Mouse (Mus musculus): ENCODE results near the gene Jun. TPM values are rescaled to one million over a fixed set of nuclear protein-coding genes. Genes with fewer than 3 reads are reported as not detected.

Gene Jun
- polyA plus RNA-seq, 1 experiment from 2014 or later, result 74.6 TPM

GRCm38 (mm10) chr4:95001043-95001775 is 50.8 kb downstream of the Jun start:
- Histone ChIP-seq H3K27me3 (replicated peaks; ENCODE audit: control insufficient read depth, insufficient read depth, low read length) (no peaks in the 10 kb centered on the region), H3K9ac (ENCODE audit: low read depth, low read length) (no peak overlapping the region), H3K4me3 (ENCODE audit: low read length) (no peak overlapping the region), H3K9me3 (ENCODE audit: control insufficient read depth, low read length) (no peaks in the 10 kb centered on the region), H3K36me3 (ENCODE audit: control insufficient read depth, insufficient read depth, low read length) (no peaks in the 10 kb centered on the region), H3K4me1 (ENCODE audit: control insufficient read depth, insufficient read depth, low read length) (no peaks in the 10 kb centered on the region), H3K4me2 (ENCODE audit: low read depth, low read length) (no peak overlapping the region), H3K27ac (ENCODE audit: low read length) (no peak overlapping the region)
- 53% methylated on average over 6 of the region's 6 CpGs for WGBS
- ATAC-seq, result no peak

- ATAC-seq, result no peak
These were observed 51.9 kb downstream of the Jun start for GRCm38 (mm10) chr4:95000147-95000546.

GRCm38 (mm10) chr4:94999249-94999648 is 52.8 kb downstream of the Jun start:
- no peak overlapping the region for H3K27ac ChIP-seq (ENCODE audit: low read length)
- H3K27me3 ChIP-seq (replicated peaks; ENCODE audit: control insufficient read depth, insufficient read depth, low read length), result no peaks in the 10 kb centered on the region
- H3K36me3 ChIP-seq (ENCODE audit: control insufficient read depth, insufficient read depth, low read length), result no peaks in the 10 kb centered on the region
- ATAC-seq, result no peak
- 66% methylated on average over 3 of the region's 3 CpGs for WGBS
- no peak overlapping the region for H3K4me3 ChIP-seq (ENCODE audit: low read length)
- no peak overlapping the region for H3K4me2 ChIP-seq (ENCODE audit: low read depth, low read length)
- H3K9me3 ChIP-seq (ENCODE audit: control insufficient read depth, low read length), result no peaks in the 10 kb centered on the region
- H3K9ac ChIP-seq (ENCODE audit: low read depth, low read length), result no peak overlapping the region
- no peaks in the 10 kb centered on the region for H3K4me1 ChIP-seq (ENCODE audit: control insufficient read depth, insufficient read depth, low read length)

More at GRCm38 (mm10) chr4:95000147-95000546, 51.9 kb downstream of the Jun start:
- no peak overlapping the region for H3K4me2 ChIP-seq (ENCODE audit: low read depth, low read length)
- no peaks in the 10 kb centered on the region for H3K27me3 ChIP-seq (replicated peaks; ENCODE audit: control insufficient read depth, insufficient read depth, low read length)
- WGBS, result 91% methylated on average over 1 of the region's 1 CpGs
- no peak overlapping the region for H3K4me3 ChIP-seq (ENCODE audit: low read length)
- H3K36me3 ChIP-seq (ENCODE audit: control insufficient read depth, insufficient read depth, low read length), result no peaks in the 10 kb centered on the region
- H3K9ac ChIP-seq (ENCODE audit: low read depth, low read length), result no peak overlapping the region
- H3K27ac ChIP-seq (ENCODE audit: low read length), result no peak overlapping the region
- H3K4me1 ChIP-seq (ENCODE audit: control insufficient read depth, insufficient read depth, low read length), result no peaks in the 10 kb centered on the region
- no peaks in the 10 kb centered on the region for H3K9me3 ChIP-seq (ENCODE audit: control insufficient read depth, low read length)

Other genes starting within 250 kb of the Jun start
- gene Eqtn, start 123.4 kb downstream of the Jun start, polyA plus RNA-seq (2015; fragmentation: Nextera tagmentation; extraction: Ambion mirVana), result not detected in 2 replicates
- 17.3 and 17.6 TPM in 2 replicates for gene Mysm1, start 73.1 kb downstream of the Jun start, polyA plus RNA-seq (2015; fragmentation: Nextera tagmentation; extraction: Ambion mirVana)

Measured in intestine, embryonic 16.5 days (tissue).